Mouse (Mus musculus) CH12.LX (cell line): ENCODE data around the gene Ncoa5. TPM values are rescaled to one million over a fixed set of nuclear protein-coding genes. Genes with fewer than 3 reads are reported as not detected.

Experiments used
- DNase-seq: peaks from one replicate; pipeline ENCODE4 v3.0.0-alpha.2; 2013; ENCODE audit errors: extremely low read depth
- H3K27ac ChIP-seq: 2 replicates; pipeline ENCODE4 v1.5.1; 2012; ENCODE audit warnings: low read depth, mild to moderate bottlenecking, control low read depth, moderate library complexity; ENCODE audit not compliant: insufficient read depth
- H3K27me3 ChIP-seq: replicated peaks from 2 replicates; pipeline ENCODE3; 2012; ENCODE audit warnings: inconsistent platforms
- H3K36me3 ChIP-seq, 2 experiments: replicated peaks in 1 of 2; 2 replicates each; pipeline versions ENCODE3 to v1.6.1; 2012; ENCODE audit warnings: inconsistent platforms in 1 of 2, low read length in 1 of 2, mild to moderate bottlenecking in 1 of 2, mixed read lengths in 1 of 2, moderate library complexity in 1 of 2; ENCODE audit not compliant: control insufficient read depth in 1 of 2, insufficient read depth in 1 of 2
- H3K4me1 ChIP-seq, 2 experiments: 2 replicates each; pipeline ENCODE4 v1.6.1; 2012; ENCODE audit warnings: inconsistent platforms in 1 of 2, moderate library complexity in 1 of 2; ENCODE audit not compliant: insufficient read depth in 2 of 2, control insufficient read depth in 1 of 2
- H3K4me2 ChIP-seq: 2 replicates; pipeline ENCODE4 v1.6.1; 2012; ENCODE audit warnings: low read depth, mild to moderate bottlenecking, control low read depth; ENCODE audit not compliant: poor library complexity, insufficient read depth, severe bottlenecking
- H3K4me3 ChIP-seq, 3 experiments: fragments of 150-350 bp in 1 of 3; sonication (generic) in 1 of 3; replicated peaks in 1 of 3; 2 replicates each; pipeline versions ENCODE3 to v1.5.1; 2011 to 2012; ENCODE audit warnings: low read depth in 2 of 3, low read length in 2 of 3, mild to moderate bottlenecking in 2 of 3, moderate library complexity in 2 of 3, control low read depth in 1 of 3, improper control_type of control experiment in 1 of 3, inconsistent platforms in 1 of 3, mixed read lengths in 1 of 3; ENCODE audit not compliant: poor library complexity in 1 of 3
- H3K79me2 ChIP-seq: replicated peaks from 2 replicates; pipeline ENCODE4 v1.6.1; 2012; ENCODE audit warnings: mild to moderate bottlenecking, moderate library complexity; ENCODE audit not compliant: control insufficient read depth, poor library complexity, insufficient read depth, severe bottlenecking; ENCODE audit errors: extremely low read depth
- H3K9ac ChIP-seq: 2 replicates; pipeline ENCODE4 v1.6.1; 2012; ENCODE audit warnings: low read depth, mild to moderate bottlenecking, control low read depth, moderate library complexity; ENCODE audit not compliant: insufficient read depth
- H3K9me3 ChIP-seq: replicated peaks from 2 replicates; pipeline ENCODE3; 2012; ENCODE audit warnings: low read length, inconsistent platforms, mixed read lengths
- BHLHE40 ChIP-seq: IDR thresholded peaks from 2 replicates; pipeline ENCODE4 v1.6.1; 2011; ENCODE audit warnings: mild to moderate bottlenecking, low read depth, low read length, improper control_type of control experiment
- CHD1 ChIP-seq: IDR thresholded peaks from 2 replicates; pipeline ENCODE4 v1.6.1; 2012; ENCODE audit warnings: low read depth, low read length, improper control_type of control experiment, inconsistent platforms
- CHD2 ChIP-seq: IDR thresholded peaks from 2 replicates; pipeline ENCODE4 v1.6.1; 2011; ENCODE audit warnings: low read length, improper control_type of control experiment
- CTCF ChIP-seq, 2 experiments: IDR thresholded peaks in 1 of 2; conservative IDR thresholded peaks in 1 of 2; 2 replicates each; pipeline ENCODE4 v1.5.1; 2011 to 2012; ENCODE audit warnings: low read depth in 2 of 2, low read length in 2 of 2, improper control_type of control experiment in 1 of 2, inconsistent platforms in 1 of 2, mild to moderate bottlenecking in 1 of 2, moderate library complexity in 1 of 2
- ELF1 ChIP-seq: IDR thresholded peaks from 2 replicates; pipeline ENCODE4 v1.6.1; 2014; ENCODE audit warnings: low read depth, mild to moderate bottlenecking, inconsistent platforms, low read length, improper control_type of control experiment
- ETS1 ChIP-seq: conservative IDR thresholded peaks from 2 replicates; pipeline ENCODE4 v1.6.1; 2012; ENCODE audit warnings: low read depth, mild to moderate bottlenecking, inconsistent platforms, low read length, improper control_type of control experiment, moderate library complexity
- GABPA ChIP-seq: IDR thresholded peaks from 2 replicates; pipeline ENCODE4 v1.6.1; 2012; ENCODE audit warnings: low read depth, low read length, improper control_type of control experiment, inconsistent platforms; ENCODE audit not compliant: insufficient replicate concordance
- JUND ChIP-seq: conservative IDR thresholded peaks from 2 replicates; pipeline ENCODE4 v1.6.1; 2011; ENCODE audit warnings: low read depth, low read length, improper control_type of control experiment
- KAT2A ChIP-seq: IDR thresholded peaks from 2 replicates; pipeline ENCODE4 v1.6.1; 2012; ENCODE audit warnings: low read length, improper control_type of control experiment, inconsistent platforms; ENCODE audit not compliant: insufficient replicate concordance
- MAFK ChIP-seq: IDR thresholded peaks from 2 replicates; pipeline ENCODE4 v1.6.1; 2011; ENCODE audit warnings: low read length, improper control_type of control experiment; ENCODE audit not compliant: insufficient replicate concordance
- MAX ChIP-seq: IDR thresholded peaks from 2 replicates; pipeline ENCODE4 v1.6.1; 2011; ENCODE audit warnings: low read length, improper control_type of control experiment
- MEF2A ChIP-seq: IDR thresholded peaks from 2 replicates; pipeline ENCODE4 v1.6.1; 2014; ENCODE audit warnings: low read depth, mild to moderate bottlenecking, inconsistent platforms, low read length, improper control_type of control experiment, borderline replicate concordance
- NRF1 ChIP-seq: IDR thresholded peaks from 2 replicates; pipeline ENCODE4 v1.6.1; 2014; ENCODE audit warnings: low read depth, mild to moderate bottlenecking, inconsistent platforms, low read length, improper control_type of control experiment, moderate library complexity
- PAX5 ChIP-seq: IDR thresholded peaks from 2 replicates; pipeline ENCODE4 v1.6.1; 2012; ENCODE audit warnings: low read length, inconsistent platforms, mixed read lengths
- POLR2AphosphoS2 ChIP-seq: IDR thresholded peaks from 2 replicates; pipeline ENCODE4 v1.6.1; 2011; ENCODE audit warnings: low read depth, low read length, improper control_type of control experiment
- RAD21 ChIP-seq: IDR thresholded peaks from 2 replicates; pipeline ENCODE4 v1.6.1; 2011; ENCODE audit warnings: low read depth, mild to moderate bottlenecking, low read length, improper control_type of control experiment, moderate library complexity
- SIN3A ChIP-seq: IDR thresholded peaks from 2 replicates; pipeline ENCODE4 v1.6.1; 2012; ENCODE audit warnings: low read length, improper control_type of control experiment, inconsistent platforms
- TBP ChIP-seq: conservative IDR thresholded peaks from 2 replicates; pipeline ENCODE4 v1.6.1; 2011; ENCODE audit warnings: low read depth, low read length, improper control_type of control experiment
- USF1 ChIP-seq: IDR thresholded peaks from 2 replicates; pipeline ENCODE4 v1.6.1; 2014; ENCODE audit warnings: low read depth, mild to moderate bottlenecking, inconsistent platforms, low read length, improper control_type of control experiment
- ZNF384 ChIP-seq: IDR thresholded peaks from 2 replicates; pipeline ENCODE4 v1.6.1; 2012; ENCODE audit warnings: low read depth, low read length, improper control_type of control experiment, inconsistent platforms
- dilution Hi-C: fragments of 300-500 bp; cut with MboI; formaldehyde crosslinking; loops from 2 replicates; pipeline ENCODE4 v1.14.3; 2020; ENCODE audit warnings: low sequenced_read_pairs; ENCODE audit not compliant: extremely low pct_unique_long_range_greater_than_20kb, extremely low pct_ligation_motif_present
- in situ Hi-C: fragments of 300-500 bp; cut with MboI; formaldehyde crosslinking; loops from 3 replicates; pipeline ENCODE4 v1.14.3; 2019; ENCODE audit warnings: low sequenced_read_pairs, low pct_ligation_motif_present, low pct_unique_long_range_greater_than_20kb, mixed read lengths
- polyA plus RNA-seq: library from polyadenylated mRNA; unstranded; fragments of >175 nt; gene quantifications from 2 replicates; pipeline ENCODE4 v1.2.1, GENCODE M21; 2012; ENCODE audit warnings: low read depth; ENCODE audit not compliant: insufficient read length
- total RNA-seq, 2 experiments: library from RNA; depleted of rRNA; stranded (reverse); fragments of 300-350 nt in 1 of 2; fragments of >200 nt in 1 of 2; gene quantifications; 2 replicates each; pipeline ENCODE4 v1.2.3; 2012 to 2014

Gene Ncoa5
- total and polyA plus RNA-seq, 3 experiments = 18.6 to 46.4 (median 20.1) TPM

DNA sequence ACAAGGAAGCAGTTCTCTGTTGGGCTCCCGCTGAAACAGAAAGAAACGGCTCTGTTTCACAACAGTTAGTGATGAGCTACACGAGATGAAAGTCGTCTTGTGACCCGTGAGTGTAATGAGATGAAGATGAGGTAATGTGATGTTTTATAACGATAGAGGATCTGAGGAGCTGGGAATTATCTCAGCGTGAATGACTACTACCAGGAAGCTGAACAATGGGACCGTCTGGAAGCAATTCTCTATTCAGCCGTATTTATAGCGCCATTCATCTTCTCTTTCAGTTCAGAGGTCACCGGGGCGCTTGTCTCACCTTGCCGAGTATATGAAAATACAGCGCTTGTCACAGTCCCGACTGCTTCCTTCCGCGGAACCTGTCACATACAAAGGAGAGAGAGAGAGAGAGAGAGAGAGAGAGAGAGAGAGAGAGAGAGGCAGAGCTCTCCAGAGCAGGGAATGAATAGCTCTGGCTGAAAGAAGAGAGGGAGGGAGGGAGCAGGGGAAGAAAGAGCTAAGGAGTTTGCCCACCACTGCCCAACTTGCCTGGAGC, 8.5 kb upstream of the Ncoa5 start:
- H3K4me1 ChIP-seq = no peaks in the 10 kb centered on the region
- in situ Hi-C loops = no loop called here
- dilution Hi-C loops = no loop called here
- H3K36me3 ChIP-seq = no peaks in the 10 kb centered on the region
- TF ChIP-seq BHLHE40 (peak; percentile 50; the same call in 1 of the 2 replicates), MEF2A (no peak)
- DNase-seq = no peak
- H3K9ac ChIP-seq = no peak overlapping the region
- H3K9me3 ChIP-seq = no peaks in the 10 kb centered on the region
- H3K4me2 ChIP-seq = peak overlapping the region; percentile 11; the same call in 1 of the 2 replicates
- no peaks in the 10 kb centered on the region for H3K79me2 ChIP-seq
- no peak overlapping the region for H3K27ac ChIP-seq
- no peaks in the 10 kb centered on the region for H3K27me3 ChIP-seq
- no peak overlapping the region for H3K4me3 ChIP-seq

DNA sequence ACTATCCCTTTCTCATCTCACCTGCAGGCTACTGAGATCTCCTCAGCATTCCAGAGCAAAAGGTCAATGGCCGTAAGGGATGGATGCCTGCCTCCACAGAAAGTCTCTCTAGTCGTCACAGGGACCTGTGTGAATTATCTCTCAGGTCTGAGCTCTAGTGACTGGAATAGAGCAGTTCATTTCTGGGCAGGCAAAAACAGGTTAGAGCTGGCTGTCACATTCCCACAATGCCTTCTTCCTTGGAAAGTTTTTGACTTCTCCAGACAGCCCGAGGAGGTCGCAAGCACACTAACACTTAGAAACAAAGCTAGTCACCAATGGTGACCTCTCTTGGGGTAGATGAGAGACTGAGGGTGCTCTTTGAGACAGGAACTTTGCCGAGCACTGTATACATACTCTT, 7.5 kb upstream of the Ncoa5 start:
- H3K4me2 ChIP-seq = no peak overlapping the region
- peaks cover 4 to 7% of the 10 kb centered on the region in 2 experiments for H3K4me1 ChIP-seq
- no peaks in the 10 kb centered on the region for H3K79me2 ChIP-seq
- DNase-seq = no peak
- in situ Hi-C loops = no loop called here
- H3K9me3 ChIP-seq = no peaks in the 10 kb centered on the region
- H3K27me3 ChIP-seq = no peaks in the 10 kb centered on the region
- no peak for TF ChIP-seq MEF2A
- TF ChIP-seq ETS1 = no peak
- TF ChIP-seq JUND = no peak
- TF ChIP-seq CHD1 = no peak
- no peak for TF ChIP-seq PAX5
- no peak for TF ChIP-seq BHLHE40
- TF ChIP-seq SIN3A = no peak
- no peak for TF ChIP-seq NRF1
- no peak for TF ChIP-seq MAX
- TF ChIP-seq CHD2 = no peak
- TF ChIP-seq MAFK = no peak
- no peak for TF ChIP-seq POLR2AphosphoS2
- TF ChIP-seq CTCF (conservative IDR thresholded peaks at IDR 0.05 in 1 of 2, IDR thresholded peaks at IDR 0.05 in 1 of 2; ENCODE audit: low read depth in 2 of 2, low read length in 2 of 2) = no peak
- TF ChIP-seq GABPA = no peak
- no peak for TF ChIP-seq ZNF384
- no peak for TF ChIP-seq RAD21
- no peak for TF ChIP-seq ELF1
- no peak for TF ChIP-seq USF1
- TF ChIP-seq KAT2A = no peak
- TF ChIP-seq TBP = no peak
- TF ChIP-seq, all 38 proteins: peak for 0
- dilution Hi-C loops = no loop called here
- no peak overlapping the region for H3K9ac ChIP-seq
- no peak overlapping the region for H3K27ac ChIP-seq
- no peak overlapping the region for H3K4me3 ChIP-seq
- H3K36me3 ChIP-seq = no peaks in the 10 kb centered on the region
